Comparison of ENCODE assay signal across 13 mouse cellular contexts in the genomic region with DNA sequence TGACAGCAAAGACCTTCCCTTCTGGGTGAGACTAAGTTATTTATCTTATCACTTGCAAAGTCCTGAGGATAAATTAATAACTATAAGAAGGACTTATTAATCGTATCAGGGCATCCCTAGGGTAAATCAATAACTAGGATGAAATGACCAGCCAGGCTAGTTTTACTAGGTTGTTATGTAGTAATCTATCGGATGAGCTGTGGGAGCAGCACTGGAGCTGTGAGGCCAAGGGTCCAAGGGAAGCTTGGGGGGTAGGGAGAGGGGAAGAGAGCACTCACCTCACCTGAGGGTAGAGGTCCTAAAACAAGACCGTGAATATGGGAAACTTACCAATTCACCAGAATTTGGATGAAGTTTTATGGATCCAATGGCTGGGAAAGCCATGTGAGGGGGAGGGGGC.
"Had no signal": no experiment of that assay in that cellular context is flagged by ENCODE, and none has a peak within 500 bp of the region (broad histone marks: within the 10 kb centered on the region; RNA-seq: fewer than 3 reads in every experiment).

No protein-coding gene starts in this region.

- DNase-seq: kidney, adult 18-20 months; kidney, postnatal 10 days; layer of hippocampus, postnatal 36 days; liver; liver, embryonic 13.5 days; liver, postnatal 0 days; right cerebral cortex, postnatal 25 days; thymus, postnatal 36 days had no signal

- H3K27me3 ChIP-seq: hindbrain, embryonic 12.5 days; limb, embryonic 12.5 days; liver, embryonic 13.5 days; lung, embryonic 15.5 days; neural tube, embryonic 13.5 days had no signal

- H3K9me3 ChIP-seq: hindbrain, embryonic 12.5 days; limb, embryonic 12.5 days; liver, embryonic 13.5 days; lung, embryonic 15.5 days; neural tube, embryonic 13.5 days had no signal

- H3K4me1 ChIP-seq: hindbrain, embryonic 12.5 days; liver, embryonic 13.5 days; neural tube, embryonic 13.5 days had no signal

- H3K4me2 ChIP-seq: liver, embryonic 13.5 days had no signal

- H3K36me3 ChIP-seq: hindbrain, embryonic 12.5 days; limb, embryonic 12.5 days; liver, embryonic 13.5 days; lung, embryonic 15.5 days; neural tube, embryonic 13.5 days had no signal

- H3K9ac ChIP-seq: hindbrain, embryonic 12.5 days; limb, embryonic 12.5 days; liver, embryonic 13.5 days; liver, postnatal 0 days; lung, embryonic 15.5 days; neural tube, embryonic 13.5 days had no signal

- ATAC-seq: liver, postnatal 0 days had no signal

- H3K4me3 ChIP-seq: limb, embryonic 12.5 days; liver, embryonic 13.5 days; myocyte had no signal

- H3K27ac ChIP-seq: hindbrain, embryonic 12.5 days; limb, embryonic 12.5 days; liver, embryonic 13.5 days; lung, embryonic 15.5 days; neural tube, embryonic 13.5 days had no signal
